Mouse (Mus musculus) spleen, postnatal 4 days (tissue): ENCODE data around the gene Snrpd2.
"Not testable (repeated sequence)": the region's sequence is repeated elsewhere in the genome, so short reads cannot be mapped to it uniquely, and the experiment has no call there.

ENCODE experiments used
- DNase-seq, 2 experiments: peaks; one replicate each; pipeline ENCODE4 v3.0.0; 2022; ENCODE audit warnings: low spot score in 2 of 2

Snrpd2 gene

DNA sequence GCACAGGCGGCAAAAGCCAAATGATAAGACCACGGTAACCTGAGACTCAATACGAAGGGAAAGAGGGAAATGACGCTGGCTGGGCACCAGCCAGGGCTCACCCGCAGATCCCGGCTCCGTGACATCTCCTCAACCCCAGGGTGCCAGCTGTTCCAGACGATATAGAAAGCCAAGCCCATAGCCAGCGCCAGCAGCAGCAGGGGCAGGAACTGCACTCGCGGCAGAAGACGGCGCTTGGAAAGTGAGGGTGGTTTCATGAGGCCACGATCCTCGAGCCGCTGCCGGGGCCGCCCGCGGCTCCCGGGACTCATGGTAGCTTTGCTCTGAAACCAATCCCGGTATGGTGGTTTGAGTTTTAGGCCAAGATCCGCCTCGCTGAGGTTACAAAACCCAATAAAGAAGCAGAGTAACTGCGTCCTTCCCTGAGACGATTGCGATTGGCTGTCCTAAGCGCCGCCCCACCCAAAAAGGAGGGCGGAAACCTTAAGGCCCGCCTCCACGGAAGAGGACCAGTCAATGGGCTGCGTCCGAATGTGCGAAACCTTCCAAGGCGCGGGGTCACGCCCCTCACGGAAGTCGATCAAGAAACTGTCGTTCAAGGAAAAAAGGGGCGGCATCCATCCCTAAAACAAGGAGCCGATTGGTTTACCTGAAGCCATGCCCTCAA lies 514 bp upstream of the Snrpd2 start, which contains the start of gene Qpctl:
Qpctl (minus strand) TSS at position 417 of the 667 bp plus-strand sequence.
- DNase-seq = peak; percentile 97

GRCm38 (mm10) chr7:19151121-19151520 lies 1.6 kb downstream of the Snrpd2 start:
- not testable (repeated sequence) for DNase-seq

DNA sequence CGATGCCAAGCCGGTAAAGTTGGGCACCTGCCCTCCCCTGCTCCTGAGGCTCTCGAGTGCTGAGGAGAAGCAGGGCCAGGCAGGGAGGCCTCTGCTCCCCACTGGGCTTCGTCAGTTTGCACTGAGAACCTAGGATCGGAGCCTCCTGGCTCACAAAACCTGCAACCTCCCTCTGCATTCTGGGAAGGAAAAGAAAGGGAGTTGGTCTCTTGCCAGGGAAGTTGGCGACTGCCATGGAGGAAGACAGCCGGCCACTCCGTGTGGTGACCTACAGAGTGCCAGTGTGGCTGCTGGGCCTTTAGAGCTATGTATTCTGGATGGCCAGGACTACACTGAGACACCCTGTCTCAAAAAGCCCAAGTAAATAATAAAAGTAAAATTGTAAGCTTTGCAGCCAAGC lies 5.3 kb downstream of the Snrpd2 start:
- DNase-seq = no peak

- no peak for DNase-seq
These were observed 6.4 kb downstream of the Snrpd2 start for GRCm38 (mm10) chr7:19155825-19156475.

- peak; percentile 92 to 98 for DNase-seq
These were observed 7.8 kb downstream of the Snrpd2 start for GRCm38 (mm10) chr7:19157160-19157800.

DNA sequence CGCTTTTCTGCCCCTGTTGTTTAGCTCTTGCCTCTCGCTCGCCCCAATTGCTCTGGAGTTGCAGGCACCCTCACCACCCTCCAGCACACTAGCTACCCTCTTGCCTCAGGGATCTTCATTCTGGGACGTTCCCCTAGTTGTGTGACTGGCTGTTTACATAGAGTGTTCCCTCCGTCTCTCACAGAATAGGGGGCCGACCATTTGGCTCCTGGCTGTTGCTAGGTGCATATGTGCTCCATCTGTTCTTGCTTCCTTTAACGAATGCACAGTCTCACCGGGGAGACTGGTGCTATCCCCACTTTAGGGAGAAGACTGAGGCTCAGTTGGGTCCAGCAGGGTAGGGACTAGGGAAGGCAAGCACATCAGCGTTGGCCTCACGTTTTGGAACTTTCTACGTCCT lies 9.1 kb downstream of the Snrpd2 start:
- DNase-seq = no peak

- no peak for DNase-seq
These were observed 9.9 kb downstream of the Snrpd2 start for GRCm38 (mm10) chr7:19159411-19159810.

DNA sequence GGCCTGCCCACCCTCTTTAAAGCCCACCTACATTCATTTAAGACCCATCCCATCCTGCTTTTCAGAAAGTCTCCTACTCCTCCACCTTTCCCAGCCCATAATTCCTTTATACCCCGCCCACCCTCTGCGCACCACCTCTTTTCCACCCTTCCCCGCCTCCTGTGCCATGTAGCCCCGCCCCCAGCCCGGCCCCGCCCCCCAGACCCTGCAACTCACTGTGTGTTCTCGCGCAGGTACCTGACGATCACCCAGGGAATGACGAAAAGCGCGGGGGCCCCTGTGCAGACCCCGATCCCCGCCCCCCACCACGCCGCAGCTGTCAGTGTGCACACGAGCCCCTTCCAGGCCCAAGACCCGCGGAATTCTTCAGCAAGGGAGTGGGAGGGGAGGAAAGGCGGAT lies 10.6 kb downstream of the Snrpd2 start:
- no peak for DNase-seq

- DNase-seq = no peak
These were observed 13.4 kb downstream of the Snrpd2 start for GRCm38 (mm10) chr7:19162928-19163327.

DNA sequence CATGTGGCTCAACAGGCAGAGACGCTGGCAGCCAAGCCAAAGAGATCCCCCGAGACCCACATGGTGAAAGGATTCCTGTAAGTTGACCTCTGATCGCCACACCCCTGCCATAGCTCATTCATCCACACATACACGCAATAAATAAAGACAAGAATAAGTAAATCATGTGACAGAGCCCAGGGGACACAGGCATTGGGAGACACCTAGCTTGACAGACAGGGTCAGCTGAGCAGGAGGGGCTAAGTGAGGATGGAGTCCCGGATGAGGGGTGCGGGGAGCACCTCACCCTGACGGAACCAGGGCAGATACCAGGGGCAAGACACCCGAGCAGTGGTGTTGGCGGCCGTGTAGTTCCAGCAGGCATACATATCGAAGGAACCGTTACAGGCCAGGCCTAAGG lies 14.2 kb downstream of the Snrpd2 start:
- DNase-seq = no peak

- DNase-seq = no peak
These were observed 14.7 kb downstream of the Snrpd2 start for GRCm38 (mm10) chr7:19164189-19164588.

DNA sequence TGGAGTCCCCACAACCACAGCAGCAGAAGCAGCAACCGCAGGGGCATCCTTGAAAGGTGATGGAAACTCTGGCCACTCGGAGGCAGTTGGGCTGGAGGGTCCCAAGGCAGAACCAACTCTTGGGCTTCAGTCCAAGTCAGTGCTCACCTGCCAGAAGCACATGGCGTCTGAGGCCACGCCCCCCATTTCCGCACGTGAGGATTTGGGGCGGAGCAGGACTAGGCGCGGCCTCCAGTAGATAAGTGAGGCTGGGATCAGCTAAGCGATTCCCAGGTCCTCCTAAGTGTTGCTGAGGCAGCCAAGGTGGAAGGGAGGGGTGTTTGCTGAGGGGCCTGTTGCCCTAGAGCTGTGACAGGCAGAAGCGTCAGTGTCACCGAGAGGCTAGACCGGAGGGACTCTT lies 15.5 kb downstream of the Snrpd2 start:
- no peak for DNase-seq

- no peak for DNase-seq
These were observed 16.3 kb downstream of the Snrpd2 start, which contains the start of gene Gipr for GRCm38 (mm10) chr7:19165656-19166423. Gene Gipr (minus strand): TSS chr7:19166127.

- DNase-seq = no peak
These were observed 17.5 kb downstream of the Snrpd2 start for GRCm38 (mm10) chr7:19166990-19167389.

DNA sequence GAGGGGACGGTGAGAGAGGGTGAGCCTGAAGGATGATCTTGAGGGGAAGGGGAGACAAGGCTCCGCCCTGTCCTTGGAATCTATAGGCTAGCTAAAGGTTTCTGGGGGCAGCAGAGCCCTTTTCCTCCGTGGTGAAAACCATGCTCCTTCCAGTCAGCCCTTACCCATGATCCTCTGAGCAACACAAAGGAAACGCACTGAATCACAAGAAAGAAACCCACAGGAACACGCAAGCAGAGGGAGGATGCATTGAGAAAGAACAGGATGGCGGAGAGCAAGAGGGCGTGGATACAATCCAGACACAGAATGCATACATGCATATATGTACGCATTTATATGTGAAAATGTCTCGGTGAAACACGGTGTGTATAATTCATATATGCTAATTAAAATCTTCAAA lies 20.0 kb downstream of the Snrpd2 start:
- DNase-seq = no peak

DNA sequence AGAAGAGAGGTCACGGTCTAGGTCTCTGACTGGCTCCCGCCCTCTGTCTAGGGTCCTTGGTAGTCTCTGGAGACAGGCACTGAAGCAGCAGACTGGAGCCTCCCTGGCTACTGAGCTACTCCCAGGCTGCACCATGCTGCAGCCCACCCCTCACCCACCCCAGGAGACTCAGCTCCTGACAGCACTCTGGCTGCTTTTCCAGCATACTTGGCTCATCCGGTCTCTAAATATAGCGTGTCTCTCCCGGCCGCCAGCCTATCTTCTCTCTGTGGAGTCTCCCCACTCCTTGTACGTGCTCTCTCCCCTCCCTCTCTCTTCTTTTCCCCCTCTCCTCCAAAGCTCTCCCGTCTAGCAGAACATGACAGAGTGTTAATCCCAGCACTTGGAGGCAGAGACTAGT lies 20.6 kb downstream of the Snrpd2 start:
- no peak for DNase-seq

- no peak for DNase-seq
These were observed 22.3 kb downstream of the Snrpd2 start for GRCm38 (mm10) chr7:19171831-19172230.

DNA sequence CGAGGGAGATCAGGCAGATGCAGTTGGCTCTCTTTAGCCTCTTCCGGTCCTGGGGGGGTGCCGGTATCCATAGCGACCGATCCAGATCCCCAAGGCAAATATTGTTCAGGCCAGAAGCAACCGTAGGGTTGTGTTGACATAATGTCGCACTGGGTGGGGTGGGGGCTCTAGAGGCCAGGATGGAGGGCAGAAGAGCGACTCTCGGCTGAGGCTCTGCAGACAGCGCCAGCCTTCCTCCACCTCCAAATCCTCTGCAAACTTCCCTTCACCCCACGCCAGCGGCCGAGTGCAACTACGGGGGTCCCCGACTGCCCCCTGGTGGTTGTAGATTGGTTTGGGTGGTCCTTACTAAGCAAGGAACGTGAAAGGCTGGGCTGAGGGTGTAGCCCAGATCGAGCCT lies 23.4 kb downstream of the Snrpd2 start:
- peak; percentile 74 to 90 for DNase-seq

DNA sequence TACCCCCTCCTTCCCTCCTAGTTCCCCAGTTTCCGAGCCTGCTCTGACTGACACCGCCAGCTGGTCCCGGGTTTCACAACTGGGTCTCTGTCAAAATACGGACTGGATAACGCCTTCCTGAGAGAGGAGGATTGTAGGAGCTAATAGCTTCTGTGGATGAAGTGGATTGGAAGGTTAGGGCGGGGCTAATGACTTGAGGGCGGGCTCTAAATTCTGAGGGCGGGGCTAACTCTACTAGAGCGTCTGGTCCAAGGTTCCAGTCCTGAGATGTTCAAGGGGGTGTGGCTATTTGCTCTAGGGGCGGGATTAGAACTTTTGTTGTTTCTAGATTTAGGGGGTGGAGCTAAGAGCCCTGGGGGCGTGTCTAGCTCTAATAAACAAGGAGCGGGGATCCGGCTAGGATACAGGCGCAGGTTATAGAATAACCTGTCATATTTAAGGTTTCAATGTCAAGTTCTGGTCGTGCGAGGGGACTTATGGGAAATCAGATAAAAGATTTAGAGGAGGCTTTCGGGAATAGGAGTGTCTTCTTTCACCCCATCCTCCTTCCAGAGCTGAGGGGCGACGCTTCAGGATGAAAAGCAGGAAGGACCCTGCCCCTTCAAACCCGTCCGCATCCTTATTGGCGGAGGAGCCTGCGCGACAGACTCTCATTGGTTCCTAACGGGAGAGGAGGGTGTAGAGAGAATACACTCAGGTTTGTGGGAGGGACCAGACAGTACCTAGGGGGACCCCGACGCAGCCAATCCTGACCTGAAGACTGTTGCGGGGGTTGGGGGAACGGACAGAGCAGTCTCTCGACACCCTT lies 26.4 kb downstream of the Snrpd2 start, which contains the start of gene Eml2:
Eml2 (plus strand) TSS at position 714 of the 808 bp plus-strand sequence.
- DNase-seq = no peak

DNA sequence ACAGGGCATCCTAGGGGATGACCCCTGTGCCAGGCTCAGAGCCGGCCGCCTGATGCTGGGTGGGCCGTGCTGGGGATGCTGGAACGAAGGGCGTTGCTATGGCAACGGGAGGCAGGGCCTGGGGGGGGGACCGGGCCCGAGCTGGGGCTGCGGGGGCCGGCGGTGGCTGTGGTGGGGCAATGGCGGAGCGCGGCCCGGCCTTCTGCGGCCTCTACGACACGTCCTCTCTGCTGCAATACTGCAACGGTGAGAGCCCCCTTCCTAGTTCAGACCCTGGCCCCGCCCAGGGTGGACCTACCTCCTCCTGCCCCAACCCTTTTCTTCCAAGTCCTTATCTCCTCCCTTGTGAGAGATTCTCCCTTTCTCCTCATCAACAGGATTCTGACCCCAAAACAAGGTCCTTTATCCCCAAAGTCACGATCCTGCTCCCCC lies 27.0 kb downstream of the Snrpd2 start:
- no peak for DNase-seq

DNA sequence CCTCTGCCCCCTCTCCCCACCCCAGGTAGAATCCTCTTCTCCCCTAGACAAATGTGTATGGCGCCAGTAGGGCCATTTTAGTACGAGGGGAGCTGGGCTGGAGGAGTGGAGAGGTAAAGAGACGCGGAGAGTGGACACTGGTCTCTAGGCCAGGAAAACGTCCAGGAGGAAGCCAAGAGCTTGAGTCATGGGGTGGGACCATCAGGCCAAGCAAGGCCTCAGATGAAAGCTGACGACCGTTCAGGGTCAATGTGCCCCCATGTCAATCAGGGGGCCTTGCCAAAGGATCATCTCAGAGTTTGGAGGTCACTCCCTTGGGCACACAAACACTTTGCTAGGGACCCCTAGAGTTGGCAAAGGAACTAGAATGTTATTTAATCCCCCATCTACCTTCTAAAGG lies 27.7 kb downstream of the Snrpd2 start:
- no peak for DNase-seq
